Mouse (Mus musculus) E14TG2a.4 (cell line): Measurements from ENCODE around the gene Olfr785.
"Not testable (repeated sequence)": the region's sequence is repeated elsewhere in the genome, so short reads cannot be mapped to it uniquely, and the experiment has no call there.

Source experiments
- H3K27me3 ChIP-seq: 2 replicates; pipeline ENCODE4 v1.6.1; 2014; ENCODE audit warnings: low read length, control low read depth; ENCODE audit not compliant: insufficient read depth
- H3K36me3 ChIP-seq: 2 replicates; pipeline ENCODE4 v1.6.1; 2014; ENCODE audit warnings: low read length, control low read depth; ENCODE audit not compliant: insufficient read depth
- H3K4me1 ChIP-seq: replicated peaks from 2 replicates; pipeline ENCODE4 v1.6.1; 2014; ENCODE audit warnings: low read depth, low read length, control low read depth
- H3K4me3 ChIP-seq: replicated peaks from 2 replicates; pipeline ENCODE4 v1.5.1; 2014; ENCODE audit warnings: mild to moderate bottlenecking, low read length
- H3K9me3 ChIP-seq: 2 replicates; pipeline ENCODE4 v1.6.1; 2014; ENCODE audit warnings: low read length, control low read depth
- CTCF ChIP-seq: conservative IDR thresholded peaks from 2 replicates; pipeline ENCODE4 v1.5.1; 2014; ENCODE audit warnings: low read length
- NANOG ChIP-seq: IDR thresholded peaks from 2 replicates; pipeline ENCODE4 v1.6.1; 2014; ENCODE audit warnings: borderline replicate concordance, low read length, mixed read lengths
- POU5F1 ChIP-seq: IDR thresholded peaks from 2 replicates; pipeline ENCODE4 v1.6.1; 2014; ENCODE audit warnings: low read length, borderline replicate concordance

The Olfr785 gene

DNA sequence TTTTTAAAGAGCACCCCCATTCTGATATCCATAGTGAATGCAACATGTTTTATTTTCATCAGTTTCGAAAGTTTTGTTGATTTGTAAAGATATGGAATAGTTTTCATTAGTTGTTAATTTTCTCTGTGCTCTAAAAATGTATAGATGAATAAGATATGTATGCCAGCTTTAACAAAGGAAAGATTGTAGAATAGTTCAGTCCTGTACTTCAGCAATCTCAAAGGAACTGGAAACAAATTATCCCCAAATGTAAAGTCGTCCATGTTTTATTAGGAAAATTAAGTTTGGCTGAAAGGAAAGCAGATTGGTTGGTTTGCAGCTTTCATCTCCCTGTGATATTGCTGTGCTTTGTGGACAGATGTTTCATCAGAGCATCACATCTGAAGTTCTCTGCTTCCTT, at the start of gene Olfr785:
Gene Olfr785 (plus strand): TSS at position 301 of the 400 bp plus-strand sequence.
- Histone ChIP-seq H3K27me3 (no peaks in the 10 kb centered on the region), H3K4me3 (no peak within 1 kb of the TSS), H3K9me3 (peaks cover 40% of the 10 kb centered on the region), H3K4me1 (no peaks in the 10 kb centered on the region), H3K36me3 (no peaks in the 10 kb centered on the region)
- TF ChIP-seq CTCF (no peak), POU5F1 (no peak), NANOG (no peak)

DNA sequence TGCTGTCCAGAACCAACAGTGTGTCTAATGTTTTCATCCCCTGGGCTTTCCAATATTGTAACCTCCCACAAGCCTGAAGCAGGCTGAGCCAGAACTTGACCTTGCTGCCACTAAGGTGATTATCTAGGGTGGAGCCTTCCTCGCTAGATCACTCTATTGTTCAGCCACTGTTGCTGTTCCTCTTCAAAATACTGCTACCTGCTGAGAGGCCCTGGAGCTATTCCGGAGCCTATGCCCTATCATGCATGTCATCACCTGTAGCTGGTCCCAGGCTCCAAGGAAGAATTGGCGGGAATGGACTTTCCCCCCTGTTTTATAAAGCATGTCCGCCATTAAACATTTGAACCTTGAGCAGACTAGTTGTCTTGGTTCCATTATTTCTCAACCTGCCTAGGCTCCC, 48.7 kb upstream of the Olfr785 start:
- not testable (repeated sequence) for H3K4me1 ChIP-seq, H3K4me3 ChIP-seq, H3K36me3 ChIP-seq, H3K27me3 ChIP-seq
- H3K9me3 ChIP-seq = peaks cover 74% of the 10 kb centered on the region

DNA sequence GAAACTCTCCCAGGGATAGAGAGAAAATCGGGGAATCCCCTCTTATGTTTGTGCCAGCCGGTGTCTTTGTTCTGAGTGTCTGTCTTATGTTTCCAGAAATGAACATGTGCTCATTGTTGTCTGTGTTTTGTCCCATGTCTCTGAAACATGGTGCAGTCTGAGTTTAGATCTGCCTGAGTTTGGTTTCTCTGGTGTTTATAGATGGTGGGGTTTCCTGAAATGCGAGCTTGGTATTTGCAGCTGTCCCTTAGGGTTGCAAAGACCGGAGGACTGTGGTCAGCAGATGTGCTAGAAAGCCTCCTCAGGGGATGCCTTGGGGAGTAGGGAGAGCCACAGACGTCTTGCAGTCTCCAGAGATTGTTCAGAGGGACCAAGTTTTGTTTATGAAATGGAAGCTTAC, 47.9 kb upstream of the Olfr785 start:
- Histone ChIP-seq H3K36me3 (no peaks in the 10 kb centered on the region), H3K4me3 (no peak overlapping the region), H3K9me3 (peaks cover 82% of the 10 kb centered on the region), H3K27me3 (no peaks in the 10 kb centered on the region), H3K4me1 (no peaks in the 10 kb centered on the region)
- TF ChIP-seq POU5F1 (no peak), CTCF (no peak), NANOG (no peak)

DNA sequence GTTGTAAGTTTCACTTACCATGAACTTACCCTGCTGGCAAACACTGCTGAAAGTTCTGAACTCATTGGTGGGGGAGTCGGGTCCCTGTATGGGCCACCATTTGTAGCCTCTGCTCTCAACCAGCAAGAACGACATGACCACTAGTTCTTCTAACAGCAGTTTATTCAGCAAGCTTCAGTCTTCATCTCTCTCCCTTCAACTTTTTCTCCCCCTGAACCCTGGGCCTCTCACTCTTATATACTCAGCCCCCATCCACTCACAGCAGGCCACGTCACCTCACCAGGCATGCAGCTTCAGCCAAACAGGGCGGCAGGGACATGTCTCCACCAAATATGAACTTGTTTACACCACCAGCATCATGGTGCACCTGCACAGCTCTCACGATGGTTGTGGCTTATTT, 31.2 kb upstream of the Olfr785 start:
- H3K4me1 ChIP-seq, H3K27me3 ChIP-seq, H3K4me3 ChIP-seq, H3K36me3 ChIP-seq: not testable (repeated sequence)
- peaks cover 88% of the 10 kb centered on the region for H3K9me3 ChIP-seq

DNA sequence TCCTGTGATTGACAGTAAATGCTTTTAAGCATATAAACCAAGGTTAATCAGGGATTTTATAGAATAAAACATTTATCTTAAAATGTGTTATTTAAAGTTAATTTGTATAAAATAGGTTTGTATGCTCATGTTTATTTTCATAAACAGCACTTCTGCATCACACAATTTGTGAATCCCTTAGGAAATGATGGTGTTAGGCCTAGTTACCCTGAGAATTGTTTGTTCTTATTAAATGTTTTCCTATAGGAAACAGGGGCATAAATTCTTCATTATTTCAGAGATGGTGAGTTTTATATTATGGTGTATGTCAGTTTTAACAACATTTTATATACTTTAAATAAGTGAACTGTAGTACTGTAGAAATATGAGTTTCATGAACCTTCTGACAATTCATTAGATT, 21.4 kb upstream of the Olfr785 start, which contains the start of gene Olfr784:
Gene Olfr784 (plus strand): TSS at position 301 of the 400 bp plus-strand sequence.
- TF ChIP-seq POU5F1 (no peak), CTCF (no peak), NANOG (no peak)
- Histone ChIP-seq H3K4me1 (no peaks in the 10 kb centered on the region), H3K9me3 (peaks cover 52% of the 10 kb centered on the region), H3K4me3 (no peak within 1 kb of the TSS), H3K27me3 (no peaks in the 10 kb centered on the region), H3K36me3 (no peaks in the 10 kb centered on the region)

DNA sequence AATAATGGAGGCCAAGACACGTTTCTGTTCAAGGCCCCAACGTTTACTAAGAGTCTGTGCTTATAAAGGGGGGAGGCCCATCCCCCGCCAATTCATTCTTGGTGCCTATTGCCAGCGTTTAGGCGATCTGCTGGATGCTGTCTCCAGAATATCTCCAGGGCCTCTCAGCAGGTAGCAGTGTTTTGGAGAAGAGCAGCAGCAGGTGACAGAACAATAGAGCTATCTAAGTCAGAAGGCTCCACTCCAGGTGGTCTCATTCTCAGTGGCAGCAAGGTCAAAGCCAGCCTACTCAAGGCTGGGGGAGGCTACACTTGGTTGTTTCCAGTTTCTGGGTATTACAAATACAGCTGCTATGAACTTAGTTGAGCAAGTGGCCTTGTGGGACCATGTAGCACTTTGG, 4.3 kb upstream of the Olfr785 start:
- Histone ChIP-seq H3K4me1 (no peaks in the 10 kb centered on the region), H3K27me3 (no peaks in the 10 kb centered on the region), H3K36me3 (no peaks in the 10 kb centered on the region), H3K9me3 (peaks cover 74% of the 10 kb centered on the region), H3K4me3 (no peak overlapping the region)
- TF ChIP-seq NANOG (no peak), CTCF (no peak), POU5F1 (no peak)

DNA sequence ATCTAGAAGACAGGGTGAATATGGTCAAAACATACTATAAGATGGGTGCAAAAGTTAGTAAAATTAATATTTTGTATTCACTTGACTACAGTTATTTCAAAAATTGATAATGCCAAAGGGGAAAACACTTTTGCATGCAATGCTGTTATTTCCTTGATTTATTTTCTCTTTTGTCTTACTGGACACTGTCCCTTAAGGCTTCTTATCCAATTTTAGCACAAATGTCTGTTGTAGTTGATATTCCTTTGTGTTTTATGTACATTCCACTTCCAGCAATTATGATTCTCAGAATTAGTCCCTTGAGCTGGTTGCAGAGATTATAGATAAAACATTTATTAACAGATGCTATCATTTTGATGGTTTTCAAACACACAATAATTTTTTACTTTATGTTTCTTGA, 21.8 kb downstream of the Olfr785 start, which contains the start of gene Olfr786:
Gene Olfr786 (plus strand): TSS at position 301 of the 400 bp plus-strand sequence.
- Histone ChIP-seq H3K27me3 (no peaks in the 10 kb centered on the region), H3K4me1 (no peaks in the 10 kb centered on the region), H3K36me3 (no peaks in the 10 kb centered on the region), H3K9me3 (no peaks in the 10 kb centered on the region), H3K4me3 (no peak within 1 kb of the TSS)
- no peak for TF ChIP-seq NANOG
- TF ChIP-seq CTCF = no peak
- TF ChIP-seq POU5F1 = no peak
